Mouse (Mus musculus): ENCODE measurements around the gene Dsn1. TPM values are rescaled to one million over a fixed set of nuclear protein-coding genes. Genes with fewer than 3 reads are reported as not detected.

The Dsn1 gene
- total RNA-seq, 2 experiments from 2014 or later, result 21.5 to 24.3 TPM

DNA sequence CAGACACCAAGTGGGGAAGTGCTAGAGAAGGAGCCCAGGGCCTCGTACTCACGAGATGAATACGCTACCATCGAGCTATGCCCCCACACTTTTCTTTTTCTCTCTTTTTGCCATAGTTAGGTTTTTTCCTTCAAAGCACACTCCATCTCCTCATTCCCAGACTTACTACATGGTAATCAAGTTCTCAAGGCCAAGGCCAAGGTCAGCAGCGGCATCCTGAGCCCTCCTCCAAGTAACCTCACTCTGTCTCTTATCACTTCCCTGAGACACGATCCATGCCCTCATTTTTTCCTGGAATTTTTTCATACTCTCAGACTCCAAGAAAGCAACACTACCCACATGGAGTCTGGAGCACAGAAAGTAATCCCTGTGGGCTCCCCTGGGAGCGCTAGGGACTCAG is 43.1 kb downstream of the Dsn1 start:
- DNase-seq, result no peak

DNA sequence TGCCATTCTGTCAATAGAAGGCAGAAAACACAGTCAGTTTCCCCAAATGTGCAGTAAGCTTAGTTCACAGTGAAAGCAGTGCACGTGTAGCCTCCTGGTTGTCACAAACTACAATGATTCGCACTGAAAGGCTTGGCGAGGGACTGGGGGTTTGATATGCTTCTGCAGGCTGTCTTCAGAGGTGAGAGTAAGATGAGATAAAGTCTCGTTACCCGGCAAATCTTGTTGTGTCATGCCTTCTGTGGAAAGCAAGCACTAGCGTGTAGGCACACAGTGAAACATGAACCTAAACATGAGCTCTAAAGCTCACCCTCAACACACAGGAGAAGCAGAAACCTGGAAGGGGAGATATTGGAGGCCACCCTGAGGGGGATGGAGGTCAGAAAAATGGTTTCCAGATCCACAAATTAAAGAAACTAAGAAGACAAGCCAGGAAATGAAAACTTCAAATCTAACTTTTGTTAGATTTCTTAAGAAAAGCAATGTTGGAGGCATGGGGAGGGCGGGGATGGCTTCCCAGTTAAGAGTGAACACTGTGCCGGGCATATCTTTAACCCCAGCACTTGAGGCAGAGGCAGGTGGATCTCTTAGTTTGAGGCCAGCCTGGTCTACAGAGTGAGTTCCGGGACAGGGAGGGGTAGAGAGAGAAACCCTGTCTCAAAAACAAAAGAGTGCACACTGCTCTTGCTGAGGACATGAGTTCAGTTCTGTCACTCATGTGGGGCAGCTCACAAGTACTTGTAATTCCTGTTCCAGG is 48.3 kb downstream of the Dsn1 start:
- no peak for DNase-seq

DNA sequence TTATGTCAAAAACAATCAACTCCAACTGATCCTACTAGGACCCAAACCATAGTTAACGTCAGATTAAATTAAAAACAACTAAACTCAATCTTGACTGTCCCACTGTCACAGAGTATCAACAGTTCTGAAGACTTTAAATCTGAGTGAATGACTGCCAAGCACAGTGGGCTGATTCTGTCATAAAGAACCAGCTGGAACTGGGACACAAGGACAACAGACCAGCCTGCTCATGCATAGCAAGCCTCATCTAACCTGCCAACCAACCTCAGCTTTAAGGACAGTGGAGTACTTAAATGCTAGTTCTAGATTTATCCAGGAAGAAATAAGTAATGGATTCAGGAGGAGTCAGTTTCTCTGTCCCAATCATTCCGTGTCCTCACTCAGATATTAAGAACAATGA is 49.9 kb downstream of the Dsn1 start:
- DNase-seq, result no peak

DNA sequence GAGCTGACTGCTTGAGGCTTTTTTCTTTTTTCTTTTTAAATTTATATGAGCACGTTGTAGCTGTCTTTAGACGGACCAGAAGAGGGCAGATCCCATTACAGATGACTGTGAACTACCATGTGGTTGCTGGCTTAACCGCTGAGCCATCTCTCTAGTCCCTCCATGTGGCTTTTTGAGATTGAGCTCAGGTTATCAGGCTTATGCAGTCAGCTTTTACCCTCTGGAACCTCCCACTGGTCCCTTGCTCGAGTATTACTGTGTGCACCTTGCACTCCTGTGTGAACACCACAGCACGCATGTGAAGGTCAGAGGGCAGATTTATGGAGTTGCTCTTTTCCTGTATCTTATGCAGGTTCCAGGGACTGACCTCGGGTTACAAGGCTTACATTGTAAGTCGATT is 50.6 kb downstream of the Dsn1 start:
- no peak for DNase-seq

DNA sequence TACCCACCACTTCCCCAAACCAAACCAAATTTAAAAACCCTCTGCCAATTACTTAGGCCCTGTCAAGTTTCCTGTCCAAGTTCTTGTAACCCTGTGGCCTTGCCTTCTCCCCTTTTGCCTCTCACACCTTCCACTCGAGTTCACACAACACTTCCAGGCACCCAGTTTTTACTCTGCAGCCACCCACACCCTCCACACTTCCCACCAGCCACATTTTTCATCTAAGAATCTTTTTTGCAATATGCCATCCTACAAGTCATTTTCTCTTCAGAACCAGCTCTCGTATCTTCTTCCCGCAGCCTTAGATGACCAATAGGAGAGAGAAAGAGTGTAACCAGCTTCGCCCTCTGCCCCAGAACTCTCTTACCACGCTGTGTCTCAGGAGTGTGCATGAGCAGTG is 52.5 kb downstream of the Dsn1 start:
- DNase-seq, result no peak

DNA sequence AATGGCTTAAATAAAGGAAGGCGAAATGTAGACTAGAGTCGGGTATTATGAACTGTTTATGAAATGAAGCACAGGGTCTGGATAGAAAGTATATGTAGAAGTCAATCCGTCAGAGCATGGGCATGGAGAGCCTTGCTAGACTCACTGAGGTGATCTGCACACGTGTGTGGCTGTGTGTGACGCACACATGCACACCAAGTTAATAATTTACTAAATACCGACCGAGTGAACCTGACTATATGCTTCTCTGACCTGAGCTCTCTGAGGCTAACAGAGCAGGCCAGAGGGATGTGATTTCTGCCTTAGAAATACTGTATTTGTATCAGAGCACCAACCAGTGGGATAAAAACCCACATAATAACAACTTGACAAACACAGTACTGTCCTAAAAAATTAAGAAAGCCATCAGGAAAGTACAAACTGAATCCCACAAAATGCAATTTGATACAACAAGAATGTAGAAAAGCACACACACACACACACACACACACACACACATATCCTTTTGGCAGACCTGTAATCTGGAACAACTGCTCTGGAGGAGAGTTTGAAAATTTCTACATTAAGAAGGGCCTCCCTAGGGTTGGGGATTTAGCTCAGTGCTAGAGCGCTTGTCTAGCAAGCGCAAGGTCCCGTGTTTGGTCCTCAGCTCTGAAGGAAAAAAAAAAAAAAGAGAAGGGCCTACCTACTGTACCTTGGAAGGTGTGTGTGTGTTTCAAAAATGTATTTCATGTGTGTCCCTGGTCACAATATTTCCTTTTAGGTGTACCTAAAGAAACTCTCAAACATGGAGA is 55.5 kb downstream of the Dsn1 start:
- no peak for DNase-seq

DNA sequence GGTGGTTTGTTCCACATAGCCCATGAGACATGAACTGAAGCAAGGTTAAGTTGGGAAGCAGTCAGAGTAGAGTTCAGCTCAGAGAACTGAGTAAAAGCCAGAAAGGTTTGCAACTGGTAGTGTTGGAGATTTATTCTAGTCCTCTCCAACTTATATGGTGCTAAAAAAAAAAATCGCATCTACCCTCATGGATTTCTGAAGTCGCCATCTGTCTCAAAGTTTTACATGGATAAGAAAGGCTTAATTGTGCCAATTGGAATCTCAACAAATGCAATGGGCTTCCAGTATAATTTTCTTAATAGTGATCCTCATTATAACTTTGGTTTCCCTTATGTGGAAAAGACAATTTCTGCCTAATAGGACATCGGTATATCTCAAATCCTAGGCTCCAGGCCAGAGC is 56.1 kb downstream of the Dsn1 start:
- no peak for DNase-seq

Other genes with a start within 250 kb of the Dsn1 start
- 1,000 to 10,000 TPM; 1,178 to 1,267 TPM for gene Myl9, start 231.7 kb downstream of the Dsn1 start, total RNA-seq (2021)
- 10 to 100 TPM; 18.2 to 19.3 TPM for gene Tgif2, start 167.1 kb downstream of the Dsn1 start, total RNA-seq (2021)
- 1 to 10 TPM; 1.3 to 2.0 TPM for gene 4930518I15Rik, start 149.2 kb downstream of the Dsn1 start, total RNA-seq (2021)
- 100 to 1,000 TPM; 136 to 142 TPM for gene Rab5if, start 144.0 kb downstream of the Dsn1 start, total RNA-seq (2021)
- not detected for gene Sla2, start 120.0 kb downstream of the Dsn1 start, total RNA-seq (2021)
- 10 to 100 TPM; 23.0 to 27.2 TPM for gene Ndrg3, start 15.1 kb downstream of the Dsn1 start, total RNA-seq (2021)
- 10 to 100 TPM; 36.9 to 39.8 TPM for gene Soga1, start 72.1 kb upstream of the Dsn1 start, total RNA-seq (2021)
- gene Tldc2, start 79.9 kb upstream of the Dsn1 start, total RNA-seq (2021), result not detected
- 10 to 100 TPM; 21.8 to 22.9 TPM for gene Samhd1, start 128.1 kb upstream of the Dsn1 start, total RNA-seq (2021)
- 10 to 100 TPM; 21.7 to 22.1 TPM for gene Rbl1, start 197.4 kb upstream of the Dsn1 start, total RNA-seq (2021)

All from heart, postnatal 4 days (tissue).